10 mouse cellular contexts compared by ENCODE assay signal in genomic region chr6:8473498-8473897, GRCm38 (mm10). TPM values are rescaled to one million over a fixed set of nuclear protein-coding genes. Genes with fewer than 3 reads are reported as not detected.
DNase-seq lines count a peak whose midpoint lies in the region; ATAC-seq and TF ChIP-seq lines count a peak whose summit lies in the region.
"Had no signal": no experiment of that assay in that cellular context is flagged by ENCODE, and none has a peak within 500 bp of the region (broad histone marks: within the 10 kb centered on the region; RNA-seq: fewer than 3 reads in every experiment).

No protein-coding gene starts in this region.

- ATAC-seq in lung, postnatal 0 days: peak; percentile 80
- ATAC-seq in erythroid progenitor cell, adult 5-6 weeks (replicated peaks; ENCODE audit: low FRiP score, poor library complexity, severe bottlenecking): no peak

- H3K36me3 ChIP-seq in lung, postnatal 0 days (ENCODE audit: insufficient read depth, low read length): no peaks in the 10 kb centered on the region
- H3K36me3 ChIP-seq: hindbrain, embryonic 15.5 days; midbrain, embryonic 12.5 days had no signal

- H3K4me3 ChIP-seq in lung, postnatal 0 days (ENCODE audit: low read depth, low read length): no peak overlapping the region
- H3K4me3 ChIP-seq: hindbrain, embryonic 15.5 days; midbrain, embryonic 12.5 days had no signal

- peaks cover 25% of the 10 kb centered on the region; the same call in 1 of the 2 replicates for H3K4me1 ChIP-seq in lung, postnatal 0 days (ENCODE audit: insufficient read depth, low read depth, low read length)
- H3K4me1 ChIP-seq: hindbrain, embryonic 15.5 days; midbrain, embryonic 12.5 days had no signal

- no peaks in the 10 kb centered on the region for H3K9me3 ChIP-seq in lung, postnatal 0 days (ENCODE audit: low read length)
- H3K9me3 ChIP-seq: hindbrain, embryonic 15.5 days; midbrain, embryonic 12.5 days had no signal

- TF ChIP-seq CTCF in lung, postnatal 0 days (IDR thresholded peaks at IDR 0.05): no peak

- TF ChIP-seq EP300 in lung, postnatal 0 days (IDR thresholded peaks at IDR 0.05): no peak

- H3K27ac ChIP-seq in lung, postnatal 0 days (ENCODE audit: low read length): peak overlapping the region; percentile 52
- H3K27ac ChIP-seq: hindbrain, embryonic 15.5 days; midbrain, embryonic 12.5 days had no signal

- peak; percentile 24 for DNase-seq in adrenal gland, adult 2 months
- no peak for DNase-seq in adrenal gland, adult 18-20 months (ENCODE audit: low spot score in 2 of 2)
- DNase-seq in kidney, postnatal 4 days: peak; percentile 33 to 42
- no peak for DNase-seq in kidney, postnatal 14 days
- DNase-seq in heart, adult 8-10 months (ENCODE audit: low spot score): peak; percentile 31
- DNase-seq in lung, postnatal 0 days (ENCODE audit: low spot score): peak; percentile 90
- DNase-seq in urinary bladder, postnatal 4 days (ENCODE audit: low spot score in 2 of 2): no peak

- no peak overlapping the region for H3K4me2 ChIP-seq in lung, postnatal 0 days (replicated peaks; ENCODE audit: low read depth, low read length)
- H3K4me2 ChIP-seq: hindbrain, embryonic 15.5 days; midbrain, embryonic 12.5 days had no signal

- no peaks in the 10 kb centered on the region for H3K27me3 ChIP-seq in lung, postnatal 0 days (replicated peaks; ENCODE audit: insufficient read depth, low read length)
- H3K27me3 ChIP-seq: hindbrain, embryonic 15.5 days had no signal

- WGBS in lung, postnatal 0 days: 25% methylated on average over 5 of the region's 5 CpGs

- no peak overlapping the region for H3K9ac ChIP-seq in lung, postnatal 0 days (replicated peaks; ENCODE audit: low read depth)
- H3K9ac ChIP-seq: hindbrain, embryonic 15.5 days; midbrain, embryonic 12.5 days had no signal

RNA-seq across cellular contexts. Expression of gene Glcci1, which starts 35.9 kb away (rescaled TPM):
- total RNA-seq in adrenal gland, adult 2 months (2021): 10 to 100 TPM; 32.3 to 32.5 TPM
- 4.0 and 4.4 TPM in 2 replicates for polyA plus RNA-seq in adrenal gland, adult 2 months (2012; rRNA removed)
- total RNA-seq in adrenal gland, adult 18-20 months (2021): 10 to 100 TPM; 25.3 to 33.5 TPM
- 1 to 10 TPM; 7.1 to 8.2 (median 7.7) TPM for total RNA-seq in heart, adult 8-10 months (2022)
- polyA plus RNA-seq in lung, postnatal 0 days (2015; fragmentation: Nextera tagmentation; extraction: Ambion mirVana): 7.1 and 7.7 TPM in 2 replicates
- total RNA-seq in erythroid progenitor cell, adult 5-6 weeks (2015; ENCODE audit: low replicate concordance): 8.4 and 39.6 TPM in 2 replicates
- 5.5 and 7.3 TPM in 2 replicates for total RNA-seq in erythroid progenitor cell, adult 5-6 weeks (2017; ENCODE audit: low replicate concordance)

Comparison
In these comparisons a context has a peak if more than half of its experiments do, and no peak if none do; other contexts are left out.
1. DNase-seq: peak in adrenal gland, adult 2 months (single experiment), kidney, postnatal 4 days (2 of 2), heart, adult 8-10 months (single experiment) and lung, postnatal 0 days (single experiment); none in adrenal gland, adult 18-20 months (0 of 2), kidney, postnatal 14 days (single experiment) and urinary bladder, postnatal 4 days (0 of 2).